Mouse (Mus musculus): ENCODE measurements around the gene Gm18336. TPM values are rescaled to one million over a fixed set of nuclear protein-coding genes. Genes with fewer than 3 reads are reported as not detected.
A peak's percentile ranks its signal among the peaks of the same experiment; 100 is the strongest.
"Not testable (repeated sequence)": the region's sequence is repeated elsewhere in the genome, so short reads cannot be mapped to it uniquely, and the experiment has no call there.

Gm18336 gene
- not detected in 2 replicates for polyA plus RNA-seq (2016; fragmentation: Nextera tagmentation; extraction: Ambion mirVana)

DNA sequence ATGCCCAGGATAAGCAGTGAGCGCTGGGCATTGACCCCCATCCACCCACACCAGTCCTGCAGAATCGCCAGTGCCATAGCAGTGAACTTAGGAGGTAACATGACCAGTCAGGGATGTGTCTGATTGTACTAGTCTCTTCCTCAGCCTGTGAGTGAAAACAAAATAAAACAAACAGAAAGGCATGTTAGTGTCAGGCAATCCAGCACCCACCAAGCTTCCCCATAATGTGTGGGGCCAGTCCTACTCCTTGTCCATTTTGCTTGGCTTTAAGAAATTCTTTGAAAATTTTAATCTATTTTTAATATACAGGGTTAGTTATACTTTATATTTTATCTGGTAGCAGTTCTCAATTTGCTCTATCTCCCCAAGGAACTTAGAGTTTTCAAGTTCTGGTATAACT, at the start of gene Gm18336:
TSS of gene Gm18336 (minus strand) at position 101 of the 400 bp plus-strand sequence.
- H3K27me3 ChIP-seq = peaks cover 20% of the 10 kb centered on the region; the same call in 1 of the 2 replicates
- not testable (repeated sequence) for H3K36me3 ChIP-seq; H3K27ac ChIP-seq; H3K4me1 ChIP-seq (replicated peaks); H3K4me2 ChIP-seq; H3K9ac ChIP-seq (replicated peaks); H3K9me3 ChIP-seq; ATAC-seq (ENCODE audit: insufficient number of reproducible peaks, insufficient read depth, low FRiP score, low TSS enrichment, low read depth); H3K4me3 ChIP-seq (replicated peaks)
- 74% methylated on average over 2 of the region's 2 CpGs for WGBS

- peaks cover 9% of the 10 kb centered on the region; the same call in 1 of the 2 replicates for H3K27me3 ChIP-seq
- WGBS = 65% methylated on average over 2 of the region's 2 CpGs
These were observed 42.9 kb upstream of the Gm18336 start for GRCm38 (mm10) chrX:73441428-73441827.

GRCm38 (mm10) chrX:73435252-73435651, 36.7 kb upstream of the Gm18336 start, which contains the start of gene Trex2:
TSS of gene Trex2 (minus strand) at chrX:73435344.
- no peaks in the 10 kb centered on the region for H3K4me1 ChIP-seq (replicated peaks)
- no peak for ATAC-seq (ENCODE audit: insufficient number of reproducible peaks, insufficient read depth, low FRiP score, low TSS enrichment, low read depth)
- H3K4me2 ChIP-seq = no peak within 1 kb of the TSS
- 75% methylated on average over 11 of the region's 11 CpGs for WGBS
- H3K27ac ChIP-seq = no peak within 1 kb of the TSS
- H3K9me3 ChIP-seq = no peaks in the 10 kb centered on the region
- peaks cover 12% of the 10 kb centered on the region for H3K36me3 ChIP-seq
- no peak within 1 kb of the TSS for H3K4me3 ChIP-seq (replicated peaks)
- no peak within 1 kb of the TSS for H3K9ac ChIP-seq (replicated peaks)
- H3K27me3 ChIP-seq = peaks cover 25% of the 10 kb centered on the region

More at GRCm38 (mm10) chrX:73441428-73441827, 42.9 kb upstream of the Gm18336 start:
- Histone ChIP-seq H3K36me3 (peaks cover 17% of the 10 kb centered on the region), H3K4me1 (replicated peaks) (no peaks in the 10 kb centered on the region), H3K9me3 (no peaks in the 10 kb centered on the region), H3K9ac (replicated peaks) (no peak overlapping the region), H3K27ac (no peak overlapping the region), H3K4me3 (replicated peaks) (no peak overlapping the region), H3K4me2 (no peak overlapping the region)
- ATAC-seq (ENCODE audit: insufficient number of reproducible peaks, insufficient read depth, low FRiP score, low TSS enrichment, low read depth) = no peak

DNA sequence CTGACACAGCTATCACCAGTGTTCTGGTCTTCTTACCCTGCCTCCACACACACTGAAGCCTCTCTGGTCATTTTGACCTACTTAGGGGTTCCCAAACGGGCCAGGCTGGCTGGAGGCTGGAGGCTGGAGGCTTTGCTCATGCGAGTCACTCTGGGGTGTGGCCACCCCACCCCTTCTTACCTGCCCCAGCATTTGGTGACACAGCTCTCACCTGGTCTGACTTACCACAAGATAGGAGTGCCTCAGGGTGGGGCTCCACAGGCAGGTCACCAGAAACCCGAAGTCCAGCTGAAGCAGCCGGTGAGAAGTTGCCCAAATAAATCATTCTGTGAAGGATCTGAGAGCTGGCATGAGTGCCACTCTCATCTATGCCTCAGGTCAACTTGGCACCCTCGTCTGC, 34.3 kb upstream of the Gm18336 start:
- no peaks in the 10 kb centered on the region for H3K9me3 ChIP-seq
- peaks cover 16% of the 10 kb centered on the region for H3K27me3 ChIP-seq
- peaks cover 6% of the 10 kb centered on the region for H3K36me3 ChIP-seq
- no peak overlapping the region for H3K4me3 ChIP-seq (replicated peaks)
- no peak overlapping the region for H3K4me2 ChIP-seq
- no peak for ATAC-seq (ENCODE audit: insufficient number of reproducible peaks, insufficient read depth, low FRiP score, low TSS enrichment, low read depth)
- H3K9ac ChIP-seq (replicated peaks) = no peak overlapping the region
- H3K4me1 ChIP-seq (replicated peaks) = no peaks in the 10 kb centered on the region
- H3K27ac ChIP-seq = no peak overlapping the region
- WGBS = 76% methylated on average over 5 of the region's 5 CpGs

DNA sequence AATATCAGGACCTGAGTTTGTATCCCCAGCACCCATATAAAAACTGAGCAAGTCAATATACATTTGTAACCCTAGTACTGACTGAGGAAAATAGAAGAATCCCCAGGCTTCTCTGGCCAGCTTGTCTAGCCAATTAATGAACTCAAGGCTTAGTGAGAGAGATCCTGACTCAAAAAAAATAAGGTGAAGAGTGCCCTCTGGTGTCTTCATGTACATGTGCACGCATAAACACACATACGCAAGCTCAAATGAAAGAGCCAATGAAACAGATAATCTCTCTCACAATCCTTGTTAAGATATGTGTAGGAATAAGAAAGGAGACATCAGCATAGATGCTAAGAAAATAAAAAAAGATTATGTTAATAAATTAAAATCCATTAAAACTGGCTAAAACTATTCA, 31.5 kb upstream of the Gm18336 start:
- no peak overlapping the region for H3K9ac ChIP-seq (replicated peaks)
- H3K27ac ChIP-seq = no peak overlapping the region
- no peak overlapping the region for H3K4me2 ChIP-seq
- 79% methylated on average over 2 of the region's 2 CpGs for WGBS
- ATAC-seq (ENCODE audit: insufficient number of reproducible peaks, insufficient read depth, low FRiP score, low TSS enrichment, low read depth) = no peak
- H3K4me3 ChIP-seq (replicated peaks) = no peak overlapping the region
- no peaks in the 10 kb centered on the region for H3K9me3 ChIP-seq
- H3K4me1 ChIP-seq (replicated peaks) = no peaks in the 10 kb centered on the region
- H3K27me3 ChIP-seq = peaks cover 11% of the 10 kb centered on the region
- H3K36me3 ChIP-seq = no peaks in the 10 kb centered on the region

DNA sequence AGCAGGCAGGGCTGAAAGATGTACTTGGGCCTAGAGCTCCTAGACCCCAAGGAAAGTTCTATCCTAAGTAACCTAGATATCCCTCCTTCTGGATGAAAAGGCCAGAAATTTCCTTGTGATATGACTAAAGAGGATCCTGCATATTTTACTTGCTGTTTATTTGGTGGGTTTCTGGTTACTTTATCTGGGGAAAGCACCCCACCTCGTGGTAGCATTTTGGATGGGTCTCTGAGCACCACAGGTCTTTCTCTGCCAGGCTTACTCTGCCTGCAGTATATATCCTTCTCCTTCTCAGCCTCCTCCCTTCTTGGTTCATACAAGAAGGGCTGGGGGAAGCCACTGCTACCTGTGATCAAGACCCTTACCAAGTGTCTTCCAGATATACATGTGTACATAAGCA, 14.2 kb upstream of the Gm18336 start:
- H3K9ac ChIP-seq (replicated peaks) = no peak overlapping the region
- H3K27me3 ChIP-seq = peaks cover 30% of the 10 kb centered on the region
- no peak for ATAC-seq (ENCODE audit: insufficient number of reproducible peaks, insufficient read depth, low FRiP score, low TSS enrichment, low read depth)
- 40% methylated on average over 1 of the region's 1 CpGs for WGBS
- H3K36me3 ChIP-seq = no peaks in the 10 kb centered on the region
- H3K4me2 ChIP-seq = no peak overlapping the region
- H3K27ac ChIP-seq = no peak overlapping the region
- no peaks in the 10 kb centered on the region for H3K9me3 ChIP-seq
- H3K4me1 ChIP-seq (replicated peaks) = no peaks in the 10 kb centered on the region
- no peak overlapping the region for H3K4me3 ChIP-seq (replicated peaks)

- H3K9me3 ChIP-seq = no peaks in the 10 kb centered on the region
- no peak within 1 kb of the TSS for H3K27ac ChIP-seq
- H3K4me3 ChIP-seq (replicated peaks) = peak within 1 kb of the TSS; percentile 32
- H3K36me3 ChIP-seq = no peaks in the 10 kb centered on the region
- peak within 1 kb of the TSS; percentile 57 for H3K4me2 ChIP-seq
- no peak for ATAC-seq (ENCODE audit: insufficient number of reproducible peaks, insufficient read depth, low FRiP score, low TSS enrichment, low read depth)
- WGBS = 12% methylated on average over 20 of the region's 20 CpGs
- H3K27me3 ChIP-seq = peaks cover 30% of the 10 kb centered on the region
- 0 out of 2 replicates have a peak within 1 kb of the TSS, but pooled peaks have one; percentile 12 for H3K9ac ChIP-seq (replicated peaks)
- H3K4me1 ChIP-seq (replicated peaks) = no peaks in the 10 kb centered on the region
These were observed 12.5 kb upstream of the Gm18336 start, which contains the start of gene Zfp92 for GRCm38 (mm10) chrX:73410880-73411517. TSS of gene Zfp92 (plus strand) at chrX:73411096.

GRCm38 (mm10) chrX:73401616-73402015, 3.1 kb upstream of the Gm18336 start:
- Histone ChIP-seq H3K9ac (replicated peaks) (no peak overlapping the region), H3K4me3 (replicated peaks) (no peak overlapping the region), H3K4me2 (no peak overlapping the region), H3K9me3 (no peaks in the 10 kb centered on the region), H3K36me3 (no peaks in the 10 kb centered on the region), H3K4me1 (replicated peaks) (no peaks in the 10 kb centered on the region), H3K27ac (no peak overlapping the region), H3K27me3 (peaks cover 14% of the 10 kb centered on the region; the same call in 1 of the 2 replicates)
- ATAC-seq (ENCODE audit: insufficient number of reproducible peaks, insufficient read depth, low FRiP score, low TSS enrichment, low read depth) = no peak
- 93% methylated on average over 12 of the region's 12 CpGs for WGBS

- peaks cover 17% of the 10 kb centered on the region; the same call in 1 of the 2 replicates for H3K27me3 ChIP-seq
- H3K4me1 ChIP-seq (replicated peaks) = no peaks in the 10 kb centered on the region
- no peak overlapping the region for H3K9ac ChIP-seq (replicated peaks)
- no peak overlapping the region for H3K4me3 ChIP-seq (replicated peaks)
- no peaks in the 10 kb centered on the region for H3K9me3 ChIP-seq
- no peak for ATAC-seq (ENCODE audit: insufficient number of reproducible peaks, insufficient read depth, low FRiP score, low TSS enrichment, low read depth)
- H3K4me2 ChIP-seq = no peak overlapping the region
- no peak overlapping the region for H3K27ac ChIP-seq
- H3K36me3 ChIP-seq = no peaks in the 10 kb centered on the region
- WGBS = 85% methylated on average over 20 of the region's 20 CpGs
These were observed 2.4 kb upstream of the Gm18336 start for GRCm38 (mm10) chrX:73400951-73401350.

DNA sequence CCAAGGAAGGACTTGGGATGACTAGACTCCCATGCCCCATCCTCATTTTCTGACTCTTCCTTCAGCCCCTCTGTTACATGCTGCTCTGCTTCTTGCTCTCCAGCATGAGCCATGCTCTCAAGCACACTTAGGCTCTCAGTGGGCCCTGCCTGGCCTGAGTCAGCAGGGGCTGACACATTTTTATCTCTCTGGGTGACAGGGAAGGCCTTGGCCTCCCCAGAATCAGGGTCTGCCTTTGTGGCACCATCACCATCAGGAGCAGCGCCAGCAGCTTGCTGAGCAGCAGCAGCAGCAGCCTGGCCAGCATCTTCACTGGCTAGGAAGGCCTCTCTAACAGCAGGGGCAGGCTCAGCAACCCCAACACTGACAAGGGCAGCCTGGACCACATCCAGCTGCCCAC, 2.1 kb downstream of the Gm18336 start:
- no peak overlapping the region for H3K4me3 ChIP-seq (replicated peaks)
- H3K36me3 ChIP-seq = no peaks in the 10 kb centered on the region
- H3K27me3 ChIP-seq = peaks cover 22% of the 10 kb centered on the region; the same call in 1 of the 2 replicates
- no peaks in the 10 kb centered on the region for H3K4me1 ChIP-seq (replicated peaks)
- ATAC-seq (ENCODE audit: insufficient number of reproducible peaks, insufficient read depth, low FRiP score, low TSS enrichment, low read depth) = no peak
- no peak overlapping the region for H3K9ac ChIP-seq (replicated peaks)
- 77% methylated on average over 1 of the region's 1 CpGs for WGBS
- no peaks in the 10 kb centered on the region for H3K9me3 ChIP-seq
- H3K4me2 ChIP-seq = no peak overlapping the region
- no peak overlapping the region for H3K27ac ChIP-seq

- H3K4me3 ChIP-seq (replicated peaks) = no peak overlapping the region
- no peaks in the 10 kb centered on the region for H3K36me3 ChIP-seq
- no peak overlapping the region for H3K9ac ChIP-seq (replicated peaks)
- H3K27me3 ChIP-seq = peaks cover 8% of the 10 kb centered on the region; the same call in 1 of the 2 replicates
- no peak overlapping the region for H3K27ac ChIP-seq
- 82% methylated on average over 4 of the region's 4 CpGs for WGBS
- H3K4me2 ChIP-seq = no peak overlapping the region
- no peaks in the 10 kb centered on the region for H3K4me1 ChIP-seq (replicated peaks)
- no peaks in the 10 kb centered on the region for H3K9me3 ChIP-seq
- no peak for ATAC-seq (ENCODE audit: insufficient number of reproducible peaks, insufficient read depth, low FRiP score, low TSS enrichment, low read depth)
These were observed 7.1 kb downstream of the Gm18336 start for GRCm38 (mm10) chrX:73391481-73391880.

GRCm38 (mm10) chrX:73384924-73385323, 13.6 kb downstream of the Gm18336 start:
- H3K27ac ChIP-seq = no peak overlapping the region
- no peak overlapping the region for H3K4me2 ChIP-seq
- no peaks in the 10 kb centered on the region for H3K4me1 ChIP-seq (replicated peaks)
- H3K9ac ChIP-seq (replicated peaks) = no peak overlapping the region
- H3K27me3 ChIP-seq = peaks cover 5% of the 10 kb centered on the region; the same call in 1 of the 2 replicates
- no peak overlapping the region for H3K4me3 ChIP-seq (replicated peaks)
- no peaks in the 10 kb centered on the region for H3K9me3 ChIP-seq
- no peaks in the 10 kb centered on the region for H3K36me3 ChIP-seq
- 13% methylated on average over 1 of the region's 1 CpGs for WGBS
- no peak for ATAC-seq (ENCODE audit: insufficient number of reproducible peaks, insufficient read depth, low FRiP score, low TSS enrichment, low read depth)
